In the genomic region with DNA sequence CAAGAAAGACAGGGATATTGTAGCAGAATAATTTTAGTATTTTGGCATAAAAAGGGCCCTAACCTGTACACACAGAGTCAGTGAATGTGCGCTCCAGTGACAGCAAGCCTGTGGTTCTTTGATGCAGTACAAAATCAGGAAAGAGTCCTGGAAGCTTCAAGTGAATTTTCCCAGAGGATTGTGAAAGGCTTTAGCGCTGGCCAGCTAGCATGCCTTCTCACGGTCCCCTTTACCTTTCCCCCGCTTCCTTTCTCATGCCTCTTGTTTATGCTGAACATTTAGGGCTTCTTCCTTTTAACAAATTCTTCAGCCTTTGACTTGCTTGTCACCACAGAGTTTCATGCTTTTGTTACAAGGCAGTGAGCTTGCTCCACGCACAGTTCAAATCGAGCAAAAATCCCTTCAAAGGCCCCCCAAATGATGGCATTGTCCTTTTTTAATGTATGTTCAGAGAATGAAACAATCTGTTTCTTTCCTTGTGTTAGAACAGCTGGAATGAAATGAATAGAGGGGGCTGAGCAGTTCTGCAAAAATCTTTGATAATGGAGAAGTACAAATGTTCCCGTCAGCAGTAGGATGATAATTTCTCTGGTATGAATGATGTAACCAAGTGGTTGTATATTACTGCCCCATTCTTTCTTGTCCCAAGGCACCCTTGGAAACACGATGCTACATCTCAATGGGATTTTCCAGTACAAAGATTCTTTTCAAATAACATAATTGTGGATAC, we compare ENCODE assay signal across 17 mouse cellular contexts.
DNase-seq lines count a peak whose midpoint lies in the region; ATAC-seq and TF ChIP-seq lines count a peak whose summit lies in the region.
"Had no signal": no experiment of that assay in that cellular context is flagged by ENCODE, and none has a peak within 500 bp of the region (broad histone marks: within the 10 kb centered on the region; RNA-seq: fewer than 3 reads in every experiment).

No protein-coding gene starts in this region.

- no peak overlapping the region for H3K4me2 ChIP-seq in midbrain, embryonic 16.5 days (ENCODE audit: low read length)
- H3K4me2 ChIP-seq: embryonic facial prominence, embryonic 13.5 days; hindbrain, embryonic 15.5 days; limb, embryonic 15.5 days; stomach, embryonic 15.5 days had no signal

- TF ChIP-seq CTCF in left cerebral cortex, adult 2 months (IDR thresholded peaks at IDR 0.05): no peak

- no peaks in the 10 kb centered on the region for H3K9me3 ChIP-seq in midbrain, embryonic 10.5 days (replicated peaks)
- no peaks in the 10 kb centered on the region for H3K9me3 ChIP-seq in midbrain, embryonic 16.5 days (replicated peaks; ENCODE audit: control insufficient read depth, low read length, poor library complexity, severe bottlenecking)
- H3K9me3 ChIP-seq: embryonic facial prominence, embryonic 13.5 days; hindbrain, embryonic 15.5 days; limb, embryonic 15.5 days; stomach, embryonic 15.5 days had no signal

- peaks cover 11% of the 10 kb centered on the region for H3K4me1 ChIP-seq in midbrain, embryonic 10.5 days
- no peaks in the 10 kb centered on the region for H3K4me1 ChIP-seq in midbrain, embryonic 16.5 days (ENCODE audit: control insufficient read depth, insufficient read depth, low read length)
- H3K4me1 ChIP-seq: embryonic facial prominence, embryonic 13.5 days; hindbrain, embryonic 15.5 days; limb, embryonic 15.5 days; stomach, embryonic 15.5 days had no signal

- no peak overlapping the region for H3K4me3 ChIP-seq in midbrain, embryonic 10.5 days
- H3K4me3 ChIP-seq in midbrain, embryonic 16.5 days (ENCODE audit: low read depth, low read length): no peak overlapping the region
- H3K4me3 ChIP-seq in left cerebral cortex, adult 2 months: no peak overlapping the region
- H3K4me3 ChIP-seq: embryonic facial prominence, embryonic 13.5 days; hindbrain, embryonic 15.5 days; limb, embryonic 15.5 days; stomach, embryonic 15.5 days had no signal

- no peaks in the 10 kb centered on the region for H3K27me3 ChIP-seq in midbrain, embryonic 10.5 days (ENCODE audit: low read depth, poor library complexity, severe bottlenecking)
- H3K27me3 ChIP-seq in midbrain, embryonic 16.5 days (ENCODE audit: control insufficient read depth, insufficient read depth, low read depth, low read length): no peaks in the 10 kb centered on the region
- H3K27me3 ChIP-seq: CH12.LX; embryonic facial prominence, embryonic 13.5 days; hindbrain, embryonic 15.5 days; limb, embryonic 15.5 days; Patski; stomach, embryonic 15.5 days had no signal

- peak; percentile 9 for DNase-seq in adrenal gland, postnatal 10 days
- DNase-seq in adrenal gland, postnatal 25 days: no peak
- peak; percentile 16 to 25 for DNase-seq in heart, adult 18-20 months
- no peak for DNase-seq in heart, postnatal 14 days
- no peak for DNase-seq in midbrain, embryonic 10.5 days (ENCODE audit: low spot score)
- DNase-seq in skeletal muscle tissue, adult 2 months (ENCODE audit: low read depth, low spot score): peak; percentile 24
- no peak for DNase-seq in left cerebral cortex, adult 2 months (ENCODE audit: extremely low spot score in 1 of 2, low spot score in 2 of 2)
- DNase-seq: cerebellum, postnatal 36 days; kidney, adult 11 months; lung, adult 18-20 months had no signal

- H3K9ac ChIP-seq in midbrain, embryonic 16.5 days (ENCODE audit: low read depth, low read length): no peak overlapping the region
- H3K9ac ChIP-seq: embryonic facial prominence, embryonic 13.5 days; hindbrain, embryonic 15.5 days; limb, embryonic 15.5 days; stomach, embryonic 15.5 days had no signal

- intact Hi-C loops in heart, postnatal 14 days (cut with DNase I): no loop called here
- intact Hi-C loops in left cerebral cortex, adult 2 months (cut with DNase I): no loop called here

- ATAC-seq in midbrain, embryonic 16.5 days: no peak
- ATAC-seq: Patski had no signal

- WGBS in midbrain, embryonic 10.5 days: 44% methylated on average over 8 of the region's 8 CpGs
- WGBS in midbrain, embryonic 16.5 days: 15% methylated on average over 8 of the region's 8 CpGs

- no peaks in the 10 kb centered on the region for H3K36me3 ChIP-seq in midbrain, embryonic 10.5 days
- H3K36me3 ChIP-seq in midbrain, embryonic 16.5 days (ENCODE audit: control insufficient read depth, insufficient read depth, low read length): no peaks in the 10 kb centered on the region
- H3K36me3 ChIP-seq: embryonic facial prominence, embryonic 13.5 days; hindbrain, embryonic 15.5 days; limb, embryonic 15.5 days; stomach, embryonic 15.5 days had no signal

- peak overlapping the region; percentile 49 for H3K27ac ChIP-seq in midbrain, embryonic 10.5 days (replicated peaks)
- H3K27ac ChIP-seq in midbrain, embryonic 16.5 days (ENCODE audit: low read length): no peak overlapping the region
- no peak overlapping the region for H3K27ac ChIP-seq in left cerebral cortex, adult 2 months
- H3K27ac ChIP-seq: embryonic facial prominence, embryonic 13.5 days; hindbrain, embryonic 15.5 days; limb, embryonic 15.5 days; stomach, embryonic 15.5 days had no signal

Comparison
In these comparisons a context has a peak if more than half of its experiments do, and no peak if none do; other contexts are left out.
1. DNase-seq: peak in adrenal gland, postnatal 10 days (single experiment), heart, adult 18-20 months (2 of 2) and skeletal muscle tissue, adult 2 months (single experiment); none in adrenal gland, postnatal 25 days (single experiment), heart, postnatal 14 days (0 of 2), midbrain, embryonic 10.5 days (single experiment) and left cerebral cortex, adult 2 months (0 of 2).